Mouse (Mus musculus) stomach, postnatal 0 days (tissue): Measurements from ENCODE around the gene Sart1. TPM values are rescaled to one million over a fixed set of nuclear protein-coding genes. Genes with fewer than 3 reads are reported as not detected.

Experiments used
- ATAC-seq: fragments of 200-750 bp; cut with Nextera tagmentation; 2 replicates; pipeline ENCODE4 v1.8.0; 2017; ENCODE audit not compliant: low FRiP score, low TSS enrichment
- DNase-seq: peaks from one replicate; pipeline ENCODE4 v3.0.0-alpha.2; 2016; ENCODE audit warnings: low spot score
- H3K27ac ChIP-seq: fragments of 300-500 bp; sonication (generic); replicated peaks from 2 replicates; pipeline ENCODE4 v1.5.1; 2014; ENCODE audit warnings: mild to moderate bottlenecking, control low read depth
- H3K27me3 ChIP-seq: fragments of 300-500 bp; sonication (generic); 2 replicates; pipeline ENCODE4 v1.6.1; 2014; ENCODE audit warnings: low read length; ENCODE audit not compliant: control insufficient read depth, insufficient read depth
- H3K36me3 ChIP-seq: fragments of 300-500 bp; sonication (generic); 2 replicates; pipeline ENCODE4 v1.6.1; 2014; ENCODE audit warnings: low read length, mixed read lengths; ENCODE audit not compliant: control insufficient read depth, insufficient read depth
- H3K4me1 ChIP-seq: fragments of 300-500 bp; sonication (generic); replicated peaks from 2 replicates; pipeline ENCODE4 v1.6.1; 2014; ENCODE audit warnings: antibody characterized with exemption; ENCODE audit not compliant: control insufficient read depth, insufficient read depth
- H3K4me2 ChIP-seq: fragments of 300-500 bp; sonication (generic); replicated peaks from 2 replicates; pipeline ENCODE4 v1.6.1; 2014; ENCODE audit warnings: low read depth, mild to moderate bottlenecking, control low read depth, moderate library complexity
- H3K4me3 ChIP-seq: fragments of 300-500 bp; sonication (generic); 2 replicates; pipeline ENCODE4 v1.5.1; 2014; ENCODE audit warnings: low read depth, low read length, control low read depth
- H3K9ac ChIP-seq: fragments of 300-500 bp; sonication (generic); 2 replicates; pipeline ENCODE4 v1.6.1; 2014; ENCODE audit warnings: mild to moderate bottlenecking, low read length, control low read depth, mixed read lengths
- H3K9me3 ChIP-seq: fragments of 300-500 bp; sonication (generic); 2 replicates; pipeline ENCODE4 v1.6.1; 2016; ENCODE audit warnings: low read length; ENCODE audit not compliant: control insufficient read depth
- CTCF ChIP-seq: IDR thresholded peaks from 2 replicates; pipeline ENCODE4 v1.5.1; 2016; ENCODE audit warnings: antibody characterized with exemption, low read depth, mild to moderate bottlenecking, moderate library complexity
- EP300 ChIP-seq: optimal IDR thresholded peaks from 2 replicates; pipeline ENCODE3; 2016; ENCODE audit warnings: antibody characterized with exemption
- whole genome bisulfite sequencing: fragments of 180-500 bp; shearing (Covaris S2); extraction: QIAGEN DNeasy Blood & Tissue Kit; methylation state at CpG from one replicate; pipeline ENCODE4 v1.1.7; 2014; 5-methylcytosine and 5-hydroxymethylcytosine counted together
- polyA plus RNA-seq: library from polyadenylated mRNA; unstranded; fragments of >200 nt; fragmentation: Nextera tagmentation; extraction: Ambion mirVana; gene quantifications from 2 replicates; pipeline ENCODE4 v1.2.1, GENCODE M21; 2015

Gene Sart1
- polyA plus RNA-seq, 1 experiment from 2014 or later, result 30.9 TPM

GRCm38 (mm10) chr19:5411961-5412360, 23.5 kb upstream of the Sart1 start:
- WGBS, result 60% methylated on average over 5 of the region's 5 CpGs
- ATAC-seq (no peak), DNase-seq (no peak)
- no peak overlapping the region for H3K27ac ChIP-seq
- no peaks in the 10 kb centered on the region for H3K27me3 ChIP-seq
- no peak overlapping the region for H3K9ac ChIP-seq
- H3K4me3 ChIP-seq, result no peak overlapping the region
- peaks cover 2% of the 10 kb centered on the region; the same call in 1 of the 2 replicates for H3K36me3 ChIP-seq
- H3K4me2 ChIP-seq, result no peak overlapping the region
- no peaks in the 10 kb centered on the region for H3K4me1 ChIP-seq
- H3K9me3 ChIP-seq, result no peaks in the 10 kb centered on the region
- no peak for TF ChIP-seq EP300
- TF ChIP-seq CTCF, result no peak

- H3K9ac ChIP-seq, result no peak overlapping the region
- H3K27me3 ChIP-seq, result no peaks in the 10 kb centered on the region
- H3K9me3 ChIP-seq, result no peaks in the 10 kb centered on the region
- WGBS, result 88% methylated on average over 5 of the region's 5 CpGs
- H3K4me3 ChIP-seq, result no peak overlapping the region
- DNase-seq, result no peak
- no peaks in the 10 kb centered on the region for H3K4me1 ChIP-seq
- no peak overlapping the region for H3K27ac ChIP-seq
- H3K4me2 ChIP-seq, result no peak overlapping the region
- H3K36me3 ChIP-seq, result peaks cover 2% of the 10 kb centered on the region; the same call in 1 of the 2 replicates
- TF ChIP-seq EP300, result no peak
- no peak for TF ChIP-seq CTCF
- ATAC-seq, result no peak
Observed at GRCm38 (mm10) chr19:5410641-5411040, 22.1 kb upstream of the Sart1 start.

DNA sequence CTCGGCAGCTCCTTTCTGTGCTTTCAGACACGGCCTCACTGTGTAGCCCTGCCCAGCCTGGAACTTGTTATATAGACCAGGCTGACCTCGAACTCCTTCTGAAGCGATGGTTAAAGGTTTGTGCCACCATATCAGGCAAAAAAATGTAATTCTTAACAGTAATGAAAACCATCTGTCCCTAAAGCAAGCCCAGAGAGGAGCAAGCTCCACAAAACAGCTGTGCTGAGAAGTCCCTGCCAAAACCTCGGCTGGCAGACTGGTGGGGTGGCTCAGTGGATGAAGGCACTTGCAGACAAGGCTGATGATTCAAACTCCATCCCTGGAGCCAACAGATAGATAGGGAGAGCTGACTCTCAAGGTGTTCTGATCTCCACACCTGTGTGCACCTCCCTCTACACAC, 20.6 kb upstream of the Sart1 start:
- DNase-seq, result no peak
- no peak overlapping the region for H3K4me3 ChIP-seq

DNA sequence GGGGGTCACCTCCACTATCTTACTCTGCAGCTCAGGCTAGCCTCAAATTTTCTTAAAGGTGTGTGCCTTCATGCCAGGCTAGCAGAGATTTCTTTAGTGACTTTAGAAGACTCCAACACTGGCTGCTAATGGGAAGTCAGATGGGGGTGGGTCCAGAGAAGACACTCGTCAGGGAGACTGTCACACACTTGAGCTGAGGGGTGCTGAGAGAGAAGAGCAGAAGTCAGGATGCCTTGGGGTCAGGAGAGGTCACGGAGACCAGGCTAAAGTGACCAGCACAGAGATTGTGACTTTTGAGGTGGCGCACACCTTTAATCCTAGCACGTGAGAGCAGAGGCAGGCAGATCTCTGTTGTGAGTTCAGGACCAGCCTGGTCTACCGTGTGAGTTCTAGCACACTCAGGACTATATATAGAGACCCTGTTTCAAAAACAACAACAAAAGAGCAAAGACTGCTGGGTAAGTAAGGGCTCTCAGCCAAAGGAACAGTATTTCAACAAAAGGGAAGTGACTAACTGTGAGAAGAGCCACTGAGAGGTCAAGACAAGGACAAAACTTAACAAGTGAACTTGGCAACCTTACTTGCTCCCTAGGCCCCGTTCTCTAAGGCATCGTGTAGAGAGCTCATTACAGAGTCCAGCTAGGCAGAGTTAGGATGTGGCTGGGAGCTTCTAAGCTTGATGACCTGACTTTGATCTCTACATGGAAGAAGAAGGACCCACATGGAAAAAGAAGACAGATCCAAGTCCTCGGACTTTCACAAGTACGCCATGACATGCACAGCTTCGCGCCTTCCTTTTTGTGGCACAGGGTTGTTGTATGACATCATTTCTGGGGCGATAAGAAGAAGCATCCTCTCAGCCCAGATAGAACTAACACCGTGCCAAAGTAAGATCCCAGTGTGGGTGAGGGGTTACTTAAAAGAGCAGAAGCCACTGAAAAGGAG, 19.8 kb upstream of the Sart1 start:
- Histone ChIP-seq H3K36me3 (peaks cover 2% of the 10 kb centered on the region; the same call in 1 of the 2 replicates), H3K4me1 (no peaks in the 10 kb centered on the region), H3K9ac (no peak overlapping the region), H3K4me3 (no peak overlapping the region), H3K27ac (no peak overlapping the region; the same call in 1 of the 2 replicates), H3K4me2 (no peak overlapping the region), H3K27me3 (no peaks in the 10 kb centered on the region), H3K9me3 (no peaks in the 10 kb centered on the region)
- ATAC-seq, result no peak
- TF ChIP-seq EP300 (no peak), CTCF (no peak)
- DNase-seq, result no peak
- 80% methylated on average over 13 of the region's 13 CpGs for WGBS

More for the DNA sequence above, 20.6 kb upstream of the Sart1 start:
- H3K4me1 ChIP-seq, result no peaks in the 10 kb centered on the region
- H3K9ac ChIP-seq, result no peak overlapping the region
- H3K27me3 ChIP-seq, result no peaks in the 10 kb centered on the region
- no peaks in the 10 kb centered on the region for H3K9me3 ChIP-seq
- no peak for ATAC-seq
- no peak overlapping the region for H3K4me2 ChIP-seq
- H3K36me3 ChIP-seq, result peaks cover 2% of the 10 kb centered on the region; the same call in 1 of the 2 replicates
- no peak for TF ChIP-seq EP300
- WGBS, result 54% methylated on average over 5 of the region's 5 CpGs
- no peak overlapping the region; the same call in 1 of the 2 replicates for H3K27ac ChIP-seq

DNA sequence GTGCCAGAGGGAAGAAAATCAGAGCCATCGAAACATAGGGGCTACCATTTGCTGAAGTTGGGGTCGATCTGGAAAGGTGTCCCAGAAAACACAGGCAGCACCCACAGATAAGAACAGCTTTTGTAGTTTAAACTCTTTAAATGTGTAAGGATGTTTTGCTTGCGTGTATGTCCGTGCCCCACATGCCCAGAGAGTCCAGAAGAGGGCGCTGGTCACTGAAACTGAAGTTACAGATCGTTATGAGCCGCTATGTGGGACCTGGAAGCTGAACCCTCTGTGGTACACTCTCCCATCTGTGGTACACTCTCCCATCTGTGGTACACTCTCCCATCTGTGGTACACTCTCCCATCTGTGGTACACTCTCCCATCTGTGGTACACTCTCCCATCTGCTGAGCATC, 18.6 kb upstream of the Sart1 start:
- 12% methylated on average over 7 of the region's 7 CpGs for WGBS
- Histone ChIP-seq H3K27me3 (no peaks in the 10 kb centered on the region), H3K4me3 (peak overlapping the region; percentile 59), H3K4me1 (no peaks in the 10 kb centered on the region), H3K36me3 (peaks cover 2% of the 10 kb centered on the region; the same call in 1 of the 2 replicates), H3K9me3 (no peaks in the 10 kb centered on the region), H3K4me2 (peak overlapping the region; percentile 74), H3K27ac (peak overlapping the region; percentile 98), H3K9ac (peak overlapping the region; percentile 88)
- TF ChIP-seq EP300, result no peak
- TF ChIP-seq CTCF, result peak; percentile 81
- ATAC-seq (peak; percentile 69), DNase-seq (peak; percentile 77)
